Mouse (Mus musculus): ENCODE results near the gene Olig2. TPM values are rescaled to one million over a fixed set of nuclear protein-coding genes. Genes with fewer than 3 reads are reported as not detected.

Olig2 gene
- not detected for polyA plus RNA-seq (2015; fragmentation: Illumina TruSeq; extraction: RNeasy Lipid Tissue Mini Kit (QIAGEN cat#74804); ENCODE audit: insufficient read depth, low replicate concordance)

DNA sequence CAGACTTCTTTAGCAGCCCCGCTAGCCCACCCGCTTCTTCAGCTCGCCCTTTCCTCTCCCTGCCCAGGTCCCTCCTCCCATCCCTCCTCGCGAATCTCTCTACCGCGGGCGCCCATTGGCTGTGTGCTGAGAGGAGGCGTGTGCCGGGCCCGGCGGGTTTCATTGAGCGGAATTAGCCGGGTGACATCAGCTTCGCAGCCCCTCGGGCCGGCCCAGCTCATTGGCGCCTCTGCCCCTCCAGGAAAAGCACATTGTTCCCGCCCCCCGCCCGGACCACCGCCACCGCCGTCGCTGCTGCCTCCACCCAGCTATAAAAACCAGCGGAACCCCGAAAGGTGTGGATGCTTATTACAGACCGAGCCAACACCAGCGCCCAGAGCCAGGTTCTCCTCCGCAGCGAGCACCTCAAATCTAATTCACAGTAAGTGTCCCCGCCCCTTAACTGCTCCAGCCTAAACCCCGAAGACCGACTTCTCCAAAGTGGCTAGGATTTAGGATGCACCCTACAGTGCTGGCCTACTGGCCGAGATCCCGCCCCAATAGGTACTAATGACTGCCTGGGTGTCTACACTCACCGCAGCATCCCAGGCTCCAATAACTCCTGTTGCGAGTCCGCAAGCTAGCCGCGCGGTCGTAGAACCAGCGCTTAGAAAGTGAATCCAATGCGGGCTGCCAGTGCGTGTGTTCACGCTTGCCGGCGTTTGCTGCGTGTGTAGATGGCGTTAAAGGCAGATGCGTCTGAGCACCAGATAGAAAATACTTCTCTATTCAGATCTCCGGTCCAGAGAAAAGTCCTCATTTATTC lies at the start of gene Olig2:
Gene Olig2 (plus strand): TSS at position 225 of the 805 bp plus-strand sequence.

GRCm38 (mm10) chr16:91269468-91270211 lies 44.4 kb downstream of the Olig2 start, which contains the start of gene Olig1:
Gene Olig1, plus strand, starts transcription at chr16:91269772.

Other genes starting within 250 kb of the Olig2 start
- 53.3 TPM for gene Synj1, start 214.1 kb upstream of the Olig2 start, polyA plus RNA-seq (2015; fragmentation: Illumina TruSeq; extraction: RNeasy Lipid Tissue Mini Kit (QIAGEN cat#74804); ENCODE audit: insufficient read depth, low replicate concordance)
- 144 TPM for gene Paxbp1, start 180.9 kb upstream of the Olig2 start, polyA plus RNA-seq (2015; fragmentation: Illumina TruSeq; extraction: RNeasy Lipid Tissue Mini Kit (QIAGEN cat#74804); ENCODE audit: insufficient read depth, low replicate concordance)
- not detected for gene 4932438H23Rik, start 130.3 kb upstream of the Olig2 start, polyA plus RNA-seq (2015; fragmentation: Illumina TruSeq; extraction: RNeasy Lipid Tissue Mini Kit (QIAGEN cat#74804); ENCODE audit: insufficient read depth, low replicate concordance)
- not detected for gene Olig1, start 44.3 kb downstream of the Olig2 start, polyA plus RNA-seq (2015; fragmentation: Illumina TruSeq; extraction: RNeasy Lipid Tissue Mini Kit (QIAGEN cat#74804); ENCODE audit: insufficient read depth, low replicate concordance)
- gene Ifnar2, start 147.3 kb downstream of the Olig2 start, polyA plus RNA-seq (2015; fragmentation: Illumina TruSeq; extraction: RNeasy Lipid Tissue Mini Kit (QIAGEN cat#74804); ENCODE audit: insufficient read depth, low replicate concordance), result 93.7 TPM
- gene Gm21970, start 166.3 kb downstream of the Olig2 start, polyA plus RNA-seq (2015; fragmentation: Illumina TruSeq; extraction: RNeasy Lipid Tissue Mini Kit (QIAGEN cat#74804); ENCODE audit: insufficient read depth, low replicate concordance), result 1.2 TPM
- 135 TPM for gene Il10rb, start 180.7 kb downstream of the Olig2 start, polyA plus RNA-seq (2015; fragmentation: Illumina TruSeq; extraction: RNeasy Lipid Tissue Mini Kit (QIAGEN cat#74804); ENCODE audit: insufficient read depth, low replicate concordance)